Mouse (Mus musculus) myocyte (in vitro differentiated cells): ENCODE measurements around the gene Sapcd2. TPM values are rescaled to one million over a fixed set of nuclear protein-coding genes. Genes with fewer than 3 reads are reported as not detected.

ENCODE experiments used
- H3K27me3 ChIP-seq: one replicate; pipeline ENCODE4 v1.6.1; 2011; ENCODE audit not compliant: control insufficient read depth, insufficient read depth, insufficient read length
- H3K36me3 ChIP-seq: one replicate; pipeline ENCODE4 v1.6.1; 2011; ENCODE audit not compliant: control insufficient read depth, insufficient read depth
- H3K4me2 ChIP-seq: one replicate; pipeline ENCODE4 v1.6.1; 2011; ENCODE audit warnings: low read depth, control low read depth
- H3K4me3 ChIP-seq: one replicate; pipeline ENCODE4 v1.5.1; 2011; ENCODE audit warnings: mild to moderate bottlenecking, control low read depth, moderate library complexity
- H3K79me2 ChIP-seq: one replicate; pipeline ENCODE4 v1.6.1; 2011; ENCODE audit not compliant: control insufficient read depth, insufficient read depth
- H3ac ChIP-seq: one replicate; pipeline ENCODE4 v1.6.1; 2011; ENCODE audit not compliant: control insufficient read depth, insufficient read length
- CEBPB ChIP-seq: IDR thresholded peaks from 2 replicates; pipeline ENCODE4 v1.6.1; 2011; ENCODE audit warnings: mild to moderate bottlenecking, moderate library complexity; ENCODE audit not compliant: poor library complexity, insufficient read depth, severe bottlenecking
- E2F4 ChIP-seq: IDR thresholded peaks from one replicate; pipeline ENCODE4 v1.6.1; 2011; ENCODE audit warnings: mild to moderate bottlenecking, control low read depth, moderate library complexity; ENCODE audit not compliant: insufficient read depth
- MAX ChIP-seq: IDR thresholded peaks from one replicate; pipeline ENCODE4 v1.6.1; 2011; ENCODE audit warnings: low read depth, mild to moderate bottlenecking, control low read depth
- MYOD1 ChIP-seq, 3 experiments: IDR thresholded peaks; one replicate each; pipeline ENCODE4 v1.6.1; 2011; ENCODE audit warnings: control low read depth in 2 of 3, low read depth in 2 of 3, mild to moderate bottlenecking in 2 of 3, moderate library complexity in 1 of 3; ENCODE audit not compliant: insufficient read length in 2 of 3, control insufficient read depth in 1 of 3
- MYOG ChIP-seq, 3 experiments: IDR thresholded peaks; one replicate each; pipeline ENCODE4 v1.6.1; 2011; ENCODE audit warnings: control low read depth in 2 of 3, low read depth in 2 of 3, mild to moderate bottlenecking in 2 of 3; ENCODE audit not compliant: insufficient read length in 2 of 3, control insufficient read depth in 1 of 3, insufficient read depth in 1 of 3
- POLR2A ChIP-seq: IDR thresholded peaks from one replicate; pipeline ENCODE4 v1.6.1; 2011; ENCODE audit warnings: low read depth, mild to moderate bottlenecking, control low read depth, moderate library complexity; ENCODE audit not compliant: insufficient read length
- POLR2AphosphoS2 ChIP-seq: IDR thresholded peaks from one replicate; pipeline ENCODE4 v1.6.1; 2011; ENCODE audit warnings: low read depth, control low read depth; ENCODE audit not compliant: insufficient read length
- REST ChIP-seq: IDR thresholded peaks from one replicate; pipeline ENCODE4 v1.6.1; 2011; ENCODE audit warnings: mild to moderate bottlenecking, control low read depth, moderate library complexity; ENCODE audit not compliant: insufficient read depth, insufficient read length
- SRF ChIP-seq: IDR thresholded peaks from one replicate; pipeline ENCODE4 v1.6.1; 2011; ENCODE audit warnings: low read depth; ENCODE audit not compliant: control insufficient read depth, insufficient read length
- TCF12 ChIP-seq: IDR thresholded peaks from one replicate; pipeline ENCODE4 v1.6.1; 2011; ENCODE audit warnings: mild to moderate bottlenecking, control low read depth; ENCODE audit not compliant: poor library complexity, insufficient read depth, severe bottlenecking
- TCF3 ChIP-seq: IDR thresholded peaks from one replicate; pipeline ENCODE4 v1.6.1; 2011; ENCODE audit warnings: low read depth, control low read depth; ENCODE audit not compliant: insufficient read length
- USF1 ChIP-seq: IDR thresholded peaks from one replicate; pipeline ENCODE4 v1.6.1; 2011; ENCODE audit warnings: low read depth, mild to moderate bottlenecking, control low read depth, moderate library complexity
- polyA plus RNA-seq: library from polyadenylated mRNA; unstranded; fragments of >200 nt; fragmentation: generic; extraction: Trizol; gene quantifications from one replicate; pipeline ENCODE4 v1.2.1, GENCODE M21; 2012; ENCODE audit warnings: missing spikeins

Sapcd2 gene
- polyA plus RNA-seq, 1 experiment = 10.4 TPM

GRCm38 (mm10) chr2:25400291-25400690 lies 28.2 kb downstream of the Sapcd2 start:
- Histone ChIP-seq H3K79me2 (no peaks in the 10 kb centered on the region), H3K27me3 (peaks cover 32% of the 10 kb centered on the region), H3K4me3 (no peak overlapping the region), H3K36me3 (no peaks in the 10 kb centered on the region), H3ac (no peak overlapping the region), H3K4me2 (peak overlapping the region; percentile 35)
- TF ChIP-seq POLR2AphosphoS2 (no peak), MYOD1 (IDR thresholded peaks at IDR 0.05; ENCODE audit: control insufficient read depth in 1 of 3, insufficient read length in 2 of 3, low read depth in 2 of 3) (no peak), TCF3 (no peak)

GRCm38 (mm10) chr2:25400764-25401163 lies 28.6 kb downstream of the Sapcd2 start:
- Histone ChIP-seq H3K27me3 (peaks cover 27% of the 10 kb centered on the region), H3K4me2 (peak overlapping the region; percentile 35), H3K79me2 (no peaks in the 10 kb centered on the region), H3K36me3 (no peaks in the 10 kb centered on the region), H3K4me3 (no peak overlapping the region), H3ac (no peak overlapping the region)
- TF ChIP-seq MYOD1 (IDR thresholded peaks at IDR 0.05; ENCODE audit: control insufficient read depth in 1 of 3, insufficient read length in 2 of 3, low read depth in 2 of 3) (peak in 1 of 3 experiments; percentile 13), SRF (no peak), POLR2AphosphoS2 (no peak)

GRCm38 (mm10) chr2:25402377-25402971 lies 30.4 kb downstream of the Sapcd2 start:
- Histone ChIP-seq H3ac (peak overlapping the region; percentile 14), H3K4me3 (peak overlapping the region; percentile 31), H3K79me2 (no peaks in the 10 kb centered on the region), H3K4me2 (peak overlapping the region; percentile 89), H3K36me3 (no peaks in the 10 kb centered on the region), H3K27me3 (peaks cover 18% of the 10 kb centered on the region)
- TF ChIP-seq POLR2A = no peak
- peak; percentile 24 for TF ChIP-seq MAX
- peak; percentile 93 for TF ChIP-seq REST

- Histone ChIP-seq H3K4me2 (peak overlapping the region; percentile 89), H3K27me3 (peaks cover 15% of the 10 kb centered on the region), H3ac (peak overlapping the region; percentile 14), H3K4me3 (peak overlapping the region; percentile 31), H3K36me3 (no peaks in the 10 kb centered on the region), H3K79me2 (no peaks in the 10 kb centered on the region)
- no peak for TF ChIP-seq MAX
- no peak for TF ChIP-seq CEBPB
- no peak for TF ChIP-seq E2F4
- TF ChIP-seq POLR2A = peak; percentile 78
- TF ChIP-seq SRF = no peak
- TF ChIP-seq TCF3 = no peak
- no peak for TF ChIP-seq MYOD1 (IDR thresholded peaks at IDR 0.05; ENCODE audit: control insufficient read depth in 1 of 3, insufficient read length in 2 of 3, low read depth in 2 of 3)
- TF ChIP-seq POLR2AphosphoS2 = peak; percentile 11
- peak in 1 of 3 experiments; percentile 8 for TF ChIP-seq MYOG (IDR thresholded peaks at IDR 0.05; ENCODE audit: control insufficient read depth in 1 of 3, insufficient read depth in 1 of 3, insufficient read length in 2 of 3, low read depth in 2 of 3)
- no peak for TF ChIP-seq USF1
- TF ChIP-seq TCF12 = no peak
- TF ChIP-seq REST = no peak
Measured at GRCm38 (mm10) chr2:25402972-25403601, 31.0 kb downstream of the Sapcd2 start.

- peak overlapping the region; percentile 89 for H3K4me2 ChIP-seq
Measured at GRCm38 (mm10) chr2:25403994-25404393, 31.9 kb downstream of the Sapcd2 start.

More at GRCm38 (mm10) chr2:25403994-25404393, 31.9 kb downstream of the Sapcd2 start:
- H3K79me2 ChIP-seq = no peaks in the 10 kb centered on the region
- H3K27me3 ChIP-seq = peaks cover 6% of the 10 kb centered on the region
- peak overlapping the region; percentile 14 for H3ac ChIP-seq
- H3K36me3 ChIP-seq = no peaks in the 10 kb centered on the region
- TF ChIP-seq MYOD1 (IDR thresholded peaks at IDR 0.05; ENCODE audit: control insufficient read depth in 1 of 3, insufficient read length in 2 of 3, low read depth in 2 of 3) = no peak
- no peak for TF ChIP-seq E2F4
- TF ChIP-seq POLR2AphosphoS2 = no peak
- no peak for TF ChIP-seq MAX
- TF ChIP-seq POLR2A = no peak
- TF ChIP-seq MYOG (IDR thresholded peaks at IDR 0.05; ENCODE audit: control insufficient read depth in 1 of 3, insufficient read depth in 1 of 3, insufficient read length in 2 of 3, low read depth in 2 of 3) = no peak
- TF ChIP-seq TCF3 = no peak
- no peak for TF ChIP-seq REST
- TF ChIP-seq TCF12 = no peak
- no peak for TF ChIP-seq SRF
- TF ChIP-seq USF1 = no peak
- no peak for TF ChIP-seq CEBPB
- H3K4me3 ChIP-seq = peak overlapping the region; percentile 31
